12 mouse cellular contexts compared by ENCODE assay signal in genomic region chr4:82709666-82710065, GRCm38 (mm10). TPM values are rescaled to one million over a fixed set of nuclear protein-coding genes. Genes with fewer than 3 reads are reported as not detected.
DNase-seq lines count a peak whose midpoint lies in the region; ATAC-seq lines count a peak whose summit lies in the region.
"Had no signal": no experiment of that assay in that cellular context is flagged by ENCODE, and none has a peak within 500 bp of the region (broad histone marks: within the 10 kb centered on the region; RNA-seq: fewer than 3 reads in every experiment).

No protein-coding gene starts in this region.

- peak; percentile 2 for DNase-seq in adrenal gland, adult 8-10 months
- DNase-seq in adrenal gland, postnatal 4 days (ENCODE audit: low spot score in 2 of 2): no peak
- peak; percentile 11 for DNase-seq in kidney, postnatal 10 days
- DNase-seq in kidney, postnatal 25 days: peak; percentile 3 to 32
- DNase-seq in thymus, postnatal 0 days (ENCODE audit: low spot score): no peak
- no peak for DNase-seq in T-cell, adult 2 months (ENCODE audit: low spot score)
- DNase-seq: cerebellum, postnatal 10 days; heart, postnatal 36 days had no signal

- ATAC-seq in kidney, embryonic 14.5 days (ENCODE audit: low FRiP score, low TSS enrichment): no peak
- peak; percentile 43 for ATAC-seq in liver, embryonic 16.5 days (ENCODE audit: low read depth)
- ATAC-seq: forebrain, embryonic 16.5 days had no signal

- WGBS in kidney, embryonic 14.5 days: 76% methylated on average over 6 of the region's 6 CpGs
- WGBS in liver, embryonic 16.5 days (ENCODE audit: insufficient replicate concordance): 41% methylated on average over 6 of the region's 6 CpGs

- H3K36me3 ChIP-seq in kidney, embryonic 14.5 days (ENCODE audit: control insufficient read depth, insufficient read depth, low read length): no peaks in the 10 kb centered on the region
- no peaks in the 10 kb centered on the region for H3K36me3 ChIP-seq in liver, embryonic 16.5 days (ENCODE audit: control insufficient read depth, insufficient read depth)

- H3K9ac ChIP-seq in kidney, embryonic 14.5 days (ENCODE audit: low read depth, low read length): no peak overlapping the region
- H3K9ac ChIP-seq in liver, embryonic 16.5 days (ENCODE audit: low read depth, low read length): no peak overlapping the region

- 0 out of 2 replicates have a peak, but pooled peaks cover 3% of the 10 kb centered on the region for H3K4me1 ChIP-seq in kidney, embryonic 14.5 days (ENCODE audit: control insufficient read depth, insufficient read depth, low read length)
- no peaks in the 10 kb centered on the region for H3K4me1 ChIP-seq in liver, embryonic 16.5 days (ENCODE audit: control insufficient read depth, low read depth, low read length)

- H3K4me3 ChIP-seq in kidney, embryonic 14.5 days (ENCODE audit: low read length): no peak overlapping the region
- no peak overlapping the region for H3K4me3 ChIP-seq in liver, embryonic 16.5 days (ENCODE audit: low read depth, low read length)

- no peaks in the 10 kb centered on the region for H3K9me3 ChIP-seq in kidney, embryonic 14.5 days (ENCODE audit: control insufficient read depth, low read length)
- H3K9me3 ChIP-seq in liver, embryonic 16.5 days (replicated peaks; ENCODE audit: control insufficient read depth, low read length): no peaks in the 10 kb centered on the region

- no peaks in the 10 kb centered on the region for H3K27me3 ChIP-seq in kidney, embryonic 14.5 days (ENCODE audit: control insufficient read depth, insufficient read depth, low read length)
- H3K27me3 ChIP-seq in liver, embryonic 16.5 days (ENCODE audit: control insufficient read depth, insufficient read depth, low read depth, low read length): no peaks in the 10 kb centered on the region

- no peak overlapping the region for H3K4me2 ChIP-seq in kidney, embryonic 14.5 days (replicated peaks; ENCODE audit: low read depth, low read length)
- no peak overlapping the region for H3K4me2 ChIP-seq in liver, embryonic 16.5 days (ENCODE audit: low read depth, low read length)

- no peak overlapping the region for H3K27ac ChIP-seq in kidney, embryonic 14.5 days (ENCODE audit: low read depth, low read length)
- no peak overlapping the region for H3K27ac ChIP-seq in liver, embryonic 16.5 days (ENCODE audit: low read length)

RNA-seq across cellular contexts. Expression of gene Nfib, which starts 4.1 kb away (rescaled TPM):
- 100 to 1,000 TPM in 2 of 4 experiments, 10 to 100 TPM in 2; 86.8 to 108 (median 98.2) TPM for total RNA-seq in adrenal gland, adult 8-10 months (2022)
- 100 to 1,000 TPM; 118 to 124 TPM for total RNA-seq in adrenal gland, postnatal 4 days (2021)
- 32.5 and 36.0 TPM in 2 replicates for polyA plus RNA-seq in kidney, embryonic 14.5 days (2014; fragmentation: Nextera tagmentation; extraction: Ambion mirVana)
- polyA plus RNA-seq in liver, embryonic 16.5 days (2015; fragmentation: Nextera tagmentation; extraction: Ambion mirVana): 5.0 and 5.4 TPM in 2 replicates
- 6.9 and 10.4 TPM in 2 replicates for polyA plus RNA-seq in thymus, postnatal 0 days (2015; fragmentation: Nextera tagmentation; extraction: Ambion mirVana)
- total RNA-seq: neutrophil, adult 5-6 weeks had no signal

Comparison
In these comparisons a context has a peak if more than half of its experiments do, and no peak if none do; other contexts are left out.
1. DNase-seq: peak in adrenal gland, adult 8-10 months (single experiment), kidney, postnatal 10 days (single experiment) and kidney, postnatal 25 days (2 of 2); none in adrenal gland, postnatal 4 days (0 of 2), thymus, postnatal 0 days (single experiment) and T-cell, adult 2 months (single experiment).